In the genomic region with DNA sequence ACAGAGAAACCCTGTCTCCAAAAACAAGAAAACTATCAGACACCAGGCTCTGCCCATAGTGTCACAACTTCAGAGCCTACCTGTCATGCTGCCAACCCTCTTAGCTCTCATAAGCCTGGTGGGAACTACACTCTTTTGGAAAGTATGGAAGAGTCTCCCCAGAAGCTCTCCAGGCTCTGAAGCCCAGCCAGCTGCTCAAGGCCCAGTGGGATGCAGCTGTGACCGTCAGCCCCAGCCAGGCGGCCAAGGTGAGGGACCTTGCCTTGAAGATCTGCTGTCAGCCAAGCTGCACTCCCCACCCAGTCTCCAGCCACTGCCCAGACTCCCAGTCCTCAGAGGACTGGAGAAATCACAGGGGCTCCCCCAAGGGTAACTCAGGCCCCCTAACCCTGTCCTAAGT, we compare ENCODE assay signal across 16 mouse cellular contexts. TPM values are rescaled to one million over a fixed set of nuclear protein-coding genes. Genes with fewer than 3 reads are reported as not detected.
DNase-seq lines count a peak whose midpoint lies in the region; ATAC-seq and TF ChIP-seq lines count a peak whose summit lies in the region.
"Had no signal": no experiment of that assay in that cellular context is flagged by ENCODE, and none has a peak within 500 bp of the region (broad histone marks: within the 10 kb centered on the region; RNA-seq: fewer than 3 reads in every experiment).

No protein-coding gene starts in this region.

- ATAC-seq in heart, embryonic 11.5 days (replicated peaks; ENCODE audit: insufficient number of reproducible peaks, low FRiP score, low TSS enrichment), result no peak
- no peak for ATAC-seq in G1E (ENCODE audit: extremely low read depth, insufficient number of reproducible peaks, low FRiP score, poor library complexity, severe bottlenecking)
- ATAC-seq: hindbrain, embryonic 16.5 days had no signal

- 0 out of 2 replicates have a peak overlapping the region, but pooled peaks have one; percentile 3 for H3K4me3 ChIP-seq in heart, embryonic 10.5 days
- no peak overlapping the region for H3K4me3 ChIP-seq in heart, embryonic 11.5 days (ENCODE audit: low read depth, low read length)
- no peak overlapping the region for H3K4me3 ChIP-seq in kidney, adult 2 months (ENCODE audit: insufficient read depth, low read depth, low read length)
- peak overlapping the region; percentile 5; the same call in 1 of the 2 replicates for H3K4me3 ChIP-seq in G1E (ENCODE audit: low read depth, low read length)
- no peak overlapping the region for H3K4me3 ChIP-seq in forebrain, embryonic 10.5 days
- H3K4me3 ChIP-seq: forebrain, embryonic 12.5 days; limb, embryonic 12.5 days; midbrain, embryonic 10.5 days; neural tube, embryonic 12.5 days had no signal

- TF ChIP-seq POLR2A in kidney, adult 2 months (IDR thresholded peaks at IDR 0.05; ENCODE audit: low read depth, low read length), result no peak

- no peak overlapping the region for H3K27ac ChIP-seq in heart, embryonic 10.5 days
- H3K27ac ChIP-seq in heart, embryonic 11.5 days (ENCODE audit: low read depth, low read length), result no peak overlapping the region
- H3K27ac ChIP-seq in kidney, adult 2 months (ENCODE audit: insufficient read depth, low read depth, low read length), result no peak overlapping the region
- H3K27ac ChIP-seq in forebrain, embryonic 10.5 days, result no peak overlapping the region
- H3K27ac ChIP-seq: forebrain, embryonic 12.5 days; limb, embryonic 12.5 days; midbrain, embryonic 10.5 days; neural tube, embryonic 12.5 days had no signal

- peaks cover 38% of the 10 kb centered on the region for H3K4me1 ChIP-seq in heart, embryonic 10.5 days
- H3K4me1 ChIP-seq in heart, embryonic 11.5 days (ENCODE audit: control insufficient read depth, insufficient read depth, low read length), result peaks cover 16% of the 10 kb centered on the region
- H3K4me1 ChIP-seq in kidney, adult 2 months (ENCODE audit: control insufficient read depth, insufficient read depth, low read length), result peaks cover 27% of the 10 kb centered on the region
- H3K4me1 ChIP-seq in G1E (ENCODE audit: insufficient read depth, low read depth, low read length), result peaks cover 39% of the 10 kb centered on the region
- peaks cover 44% of the 10 kb centered on the region for H3K4me1 ChIP-seq in forebrain, embryonic 10.5 days

- no peak for TF ChIP-seq CTCF in kidney, adult 2 months (conservative IDR thresholded peaks at IDR 0.05; ENCODE audit: insufficient read depth, insufficient read length, low read depth, low read length)
- no peak for TF ChIP-seq CTCF in G1E (IDR thresholded peaks at IDR 0.05; ENCODE audit: low read depth, low read length)

- no peak overlapping the region for H3K9ac ChIP-seq in heart, embryonic 11.5 days (ENCODE audit: low read depth, low read length)
- H3K9ac ChIP-seq: forebrain, embryonic 12.5 days; limb, embryonic 12.5 days; neural tube, embryonic 12.5 days had no signal

- no peak overlapping the region for H3K4me2 ChIP-seq in heart, embryonic 11.5 days
- H3K4me2 ChIP-seq: forebrain, embryonic 12.5 days; limb, embryonic 12.5 days; neural tube, embryonic 12.5 days had no signal

- 61% methylated on average over 2 of the region's 2 CpGs for WGBS in heart, embryonic 10.5 days
- 57% methylated on average over 2 of the region's 2 CpGs for whole genome bisulfite sequencing in heart, embryonic 11.5 days (ENCODE audit: insufficient replicate concordance)
- WGBS in kidney, adult 2 months, result 79% methylated on average over 2 of the region's 2 CpGs
- WGBS in forebrain, embryonic 10.5 days, result 77% methylated on average over 2 of the region's 2 CpGs

- no peaks in the 10 kb centered on the region for H3K27me3 ChIP-seq in heart, embryonic 10.5 days (ENCODE audit: insufficient read depth, poor library complexity, severe bottlenecking)
- H3K27me3 ChIP-seq in heart, embryonic 11.5 days (ENCODE audit: control insufficient read depth, insufficient read depth, low read length), result no peaks in the 10 kb centered on the region
- no peaks in the 10 kb centered on the region for H3K27me3 ChIP-seq in kidney, adult 2 months (replicated peaks; ENCODE audit: control insufficient read depth, insufficient read depth, low read length)
- no peaks in the 10 kb centered on the region for H3K27me3 ChIP-seq in G1E (ENCODE audit: insufficient read depth, low read length)
- H3K27me3 ChIP-seq in forebrain, embryonic 10.5 days (ENCODE audit: poor library complexity, severe bottlenecking), result no peaks in the 10 kb centered on the region
- H3K27me3 ChIP-seq: forebrain, embryonic 12.5 days; limb, embryonic 12.5 days; neural tube, embryonic 12.5 days had no signal

- H3K36me3 ChIP-seq in heart, embryonic 10.5 days, result no peaks in the 10 kb centered on the region
- H3K36me3 ChIP-seq in heart, embryonic 11.5 days (ENCODE audit: control insufficient read depth, insufficient read depth, low read length), result no peaks in the 10 kb centered on the region
- no peaks in the 10 kb centered on the region for H3K36me3 ChIP-seq in kidney, adult 2 months (ENCODE audit: control insufficient read depth, insufficient read depth, low read length)
- H3K36me3 ChIP-seq in G1E (replicated peaks), result peaks cover 32% of the 10 kb centered on the region
- H3K36me3 ChIP-seq in forebrain, embryonic 10.5 days (replicated peaks), result peaks cover 16% of the 10 kb centered on the region; the same call in 1 of the 2 replicates
- H3K36me3 ChIP-seq: forebrain, embryonic 12.5 days; limb, embryonic 12.5 days; neural tube, embryonic 12.5 days had no signal

- H3K9me3 ChIP-seq in heart, embryonic 10.5 days, result no peaks in the 10 kb centered on the region
- H3K9me3 ChIP-seq in heart, embryonic 11.5 days (replicated peaks; ENCODE audit: control insufficient read depth, low read length), result no peaks in the 10 kb centered on the region
- no peaks in the 10 kb centered on the region for H3K9me3 ChIP-seq in G1E (replicated peaks)
- no peaks in the 10 kb centered on the region for H3K9me3 ChIP-seq in forebrain, embryonic 10.5 days
- H3K9me3 ChIP-seq: forebrain, embryonic 12.5 days; midbrain, embryonic 10.5 days had no signal

- no peak for DNase-seq in heart, embryonic 10.5 days (ENCODE audit: low spot score)
- peak; percentile 21 for DNase-seq in kidney, postnatal 10 days
- no peak for DNase-seq in kidney, adult 2 months
- DNase-seq in G1E (ENCODE audit: low spot score), result no peak
- peak; percentile 34 for DNase-seq in adrenal gland, adult 8-10 months
- no peak for DNase-seq in forebrain, embryonic 10.5 days (ENCODE audit: extremely low spot score, low spot score)
- DNase-seq in cerebellum, adult 9-10 months, result no peak
- DNase-seq: kidney, adult 11 months; kidney, postnatal 36 days; lung, adult 18-20 months had no signal

RNA-seq across cellular contexts. Expression of a gene that starts 5.1 kb away (rescaled TPM):
- polyA plus RNA-seq in heart, embryonic 10.5 days (2016; fragmentation: Nextera tagmentation; extraction: Ambion mirVana), result 59.4 and 75.5 TPM in 2 replicates
- 54.0 and 69.3 TPM in 2 replicates for polyA plus RNA-seq in heart, embryonic 11.5 days (2014; fragmentation: Nextera tagmentation; extraction: Ambion mirVana)
- 8.7 and 9.5 TPM in 2 replicates for polyA plus RNA-seq in kidney, adult 2 months (2012; rRNA removed)
- total RNA-seq in G1E (2014; fragmentation: Nextera tagmentation), result 31.1 and 32.9 TPM in 2 replicates
- total RNA-seq in G1E (2017), result 26.3 and 30.2 TPM in 2 replicates
- polyA plus RNA-seq in G1E (2012), result 70.1 and 86.1 TPM in 2 replicates
- 100 to 1,000 TPM in 3 of 4 experiments, 10 to 100 TPM in 1; 99.9 to 119 (median 108) TPM for total RNA-seq in adrenal gland, adult 8-10 months (2022)
- polyA plus RNA-seq in forebrain, embryonic 10.5 days (2016; fragmentation: Nextera tagmentation; extraction: Ambion mirVana), result 39.1 and 45.6 TPM in 2 replicates

Comparison
In these comparisons a context has a peak if more than half of its experiments do, and no peak if none do; other contexts are left out.
1. DNase-seq: peak in kidney, postnatal 10 days (single experiment) and adrenal gland, adult 8-10 months (single experiment); none in heart, embryonic 10.5 days (single experiment), kidney, adult 2 months (single experiment), G1E (single experiment), forebrain, embryonic 10.5 days (single experiment) and cerebellum, adult 9-10 months (single experiment).
2. H3K4me3 ChIP-seq: peak in heart, embryonic 10.5 days (single experiment) and G1E (single experiment); none in heart, embryonic 11.5 days (single experiment), kidney, adult 2 months (single experiment) and forebrain, embryonic 10.5 days (single experiment).